Mouse (Mus musculus) urinary bladder, postnatal 14 days (tissue): Measurements from ENCODE around the gene Tmem37.

Experiments used
- DNase-seq: peaks from one replicate; pipeline ENCODE4 v3.0.0; 2021; ENCODE audit warnings: low spot score

Tmem37 gene

GRCm38 (mm10) chr1:120018900-120019299 lies 55.0 kb downstream of the Tmem37 start:
- DNase-seq: no peak
